Mouse (Mus musculus): ENCODE measurements around the gene Gm6882. TPM values are rescaled to one million over a fixed set of nuclear protein-coding genes. Genes with fewer than 3 reads are reported as not detected.
"Not testable (repeated sequence)": the region's sequence is repeated elsewhere in the genome, so short reads cannot be mapped to it uniquely, and the experiment has no call there.

The Gm6882 gene
- polyA plus RNA-seq (2012; rRNA removed) (not detected in 2 replicates), polyA plus RNA-seq (2014; fragmentation: Nextera tagmentation; extraction: Ambion mirVana) (not detected in 2 replicates)

- not testable (repeated sequence) for ATAC-seq (ENCODE audit: low FRiP score, low read depth); H3K9ac ChIP-seq (ENCODE audit: low read depth, low read length, severe bottlenecking); H3K27ac ChIP-seq (replicated peaks; ENCODE audit: low read depth, low read length); H3K36me3 ChIP-seq (ENCODE audit: control insufficient read depth, insufficient read depth, low read length); DNase-seq (ENCODE audit: low spot score); H3K4me1 ChIP-seq (ENCODE audit: control insufficient read depth, insufficient read depth, low read length); H3K4me2 ChIP-seq (replicated peaks; ENCODE audit: low read depth, low read length, severe bottlenecking); H3K4me3 ChIP-seq (replicated peaks; ENCODE audit: low read length); H3K9me3 ChIP-seq (ENCODE audit: control insufficient read depth, low read length); H3K27me3 ChIP-seq (ENCODE audit: control insufficient read depth, insufficient read depth, low read length)
- WGBS, result 28% methylated on average over 1 of the region's 1 CpGs
These were observed at the start of gene Gm6882 for GRCm38 (mm10) chr7:21432645-21433044. TSS of gene Gm6882 (minus strand) at chr7:21432745.

Other genes starting within 250 kb of the Gm6882 start
- gene Gm5157, start 242.3 kb downstream of the Gm6882 start, polyA plus RNA-seq (2012; rRNA removed), result not detected in 2 replicates
- gene Gm5157, start 242.3 kb downstream of the Gm6882 start, polyA plus RNA-seq (2014; fragmentation: Nextera tagmentation; extraction: Ambion mirVana), result not detected in 2 replicates
- not detected in 2 replicates for gene Vmn1r124, start 172.1 kb downstream of the Gm6882 start, polyA plus RNA-seq (2012; rRNA removed)
- gene Vmn1r124, start 172.1 kb downstream of the Gm6882 start, polyA plus RNA-seq (2014; fragmentation: Nextera tagmentation; extraction: Ambion mirVana), result not detected in 2 replicates
- not detected in 2 replicates for gene Vmn1r125, start 160.6 kb downstream of the Gm6882 start, polyA plus RNA-seq (2012; rRNA removed)
- gene Vmn1r125, start 160.6 kb downstream of the Gm6882 start, polyA plus RNA-seq (2014; fragmentation: Nextera tagmentation; extraction: Ambion mirVana), result not detected in 2 replicates
- gene Vmn1r126, start 131.3 kb downstream of the Gm6882 start, polyA plus RNA-seq (2012; rRNA removed), result not detected in 2 replicates
- not detected in 2 replicates for gene Vmn1r126, start 131.3 kb downstream of the Gm6882 start, polyA plus RNA-seq (2014; fragmentation: Nextera tagmentation; extraction: Ambion mirVana)
- gene Vmn1r127, start 112.9 kb downstream of the Gm6882 start, polyA plus RNA-seq (2012; rRNA removed), result not detected in 2 replicates
- not detected in 2 replicates for gene Vmn1r127, start 112.9 kb downstream of the Gm6882 start, polyA plus RNA-seq (2014; fragmentation: Nextera tagmentation; extraction: Ambion mirVana)
- not detected in 2 replicates for gene Vmn1r128, start 83.4 kb downstream of the Gm6882 start, polyA plus RNA-seq (2012; rRNA removed)
- gene Vmn1r128, start 83.4 kb downstream of the Gm6882 start, polyA plus RNA-seq (2014; fragmentation: Nextera tagmentation; extraction: Ambion mirVana), result not detected in 2 replicates
- gene Vmn1r129, start 71.5 kb downstream of the Gm6882 start, polyA plus RNA-seq (2012; rRNA removed), result not detected in 2 replicates
- not detected in 2 replicates for gene Vmn1r129, start 71.5 kb downstream of the Gm6882 start, polyA plus RNA-seq (2014; fragmentation: Nextera tagmentation; extraction: Ambion mirVana)
- gene Vmn1r130, start 79.0 kb upstream of the Gm6882 start, polyA plus RNA-seq (2012; rRNA removed), result not detected in 2 replicates
- gene Vmn1r130, start 79.0 kb upstream of the Gm6882 start, polyA plus RNA-seq (2014; fragmentation: Nextera tagmentation; extraction: Ambion mirVana), result not detected in 2 replicates
- gene Vmn1r131, start 113.3 kb upstream of the Gm6882 start, polyA plus RNA-seq (2012; rRNA removed), result not detected in 2 replicates
- gene Vmn1r131, start 113.3 kb upstream of the Gm6882 start, polyA plus RNA-seq (2014; fragmentation: Nextera tagmentation; extraction: Ambion mirVana), result not detected in 2 replicates
- not detected in 2 replicates for gene Vmn1r132, start 181.3 kb upstream of the Gm6882 start, polyA plus RNA-seq (2012; rRNA removed)
- gene Vmn1r132, start 181.3 kb upstream of the Gm6882 start, polyA plus RNA-seq (2014; fragmentation: Nextera tagmentation; extraction: Ambion mirVana), result not detected in 2 replicates